30 mouse cellular contexts compared by ENCODE assay signal in genomic region chr15:85795516-85795915, GRCm38 (mm10). TPM values are rescaled to one million over a fixed set of nuclear protein-coding genes. Genes with fewer than 3 reads are reported as not detected.
"Had no signal": no experiment of that assay in that cellular context is flagged by ENCODE, and none has a peak within 500 bp of the region (broad histone marks: within the 10 kb centered on the region; RNA-seq: fewer than 3 reads in every experiment).

No protein-coding gene starts in this region.

- H3K4me3 ChIP-seq: embryonic facial prominence, embryonic 10.5 days; embryonic facial prominence, embryonic 12.5 days; embryonic facial prominence, embryonic 13.5 days; embryonic facial prominence, embryonic 15.5 days; erythroblast, embryonic 14.5 days; forebrain, embryonic 10.5 days; forebrain, embryonic 12.5 days; forebrain, embryonic 13.5 days; forebrain, embryonic 15.5 days; gastrocnemius, adult 2 months; heart, adult 2 months; heart, embryonic 10.5 days had no signal

- H3K4me1 ChIP-seq: embryonic facial prominence, embryonic 10.5 days; embryonic facial prominence, embryonic 12.5 days; embryonic facial prominence, embryonic 13.5 days; embryonic facial prominence, embryonic 15.5 days; forebrain, embryonic 10.5 days; forebrain, embryonic 12.5 days; forebrain, embryonic 13.5 days; forebrain, embryonic 15.5 days; heart, embryonic 10.5 days had no signal

- H3K9me3 ChIP-seq: embryonic facial prominence, embryonic 10.5 days; embryonic facial prominence, embryonic 12.5 days; embryonic facial prominence, embryonic 13.5 days; embryonic facial prominence, embryonic 15.5 days; forebrain, embryonic 10.5 days; forebrain, embryonic 12.5 days; forebrain, embryonic 13.5 days; forebrain, embryonic 15.5 days; heart, embryonic 10.5 days had no signal

- ATAC-seq: forebrain, embryonic 13.5 days; forebrain, embryonic 14.5 days; forebrain, embryonic 15.5 days; forebrain, embryonic 16.5 days; forebrain, postnatal 0 days had no signal

- H3K27me3 ChIP-seq: embryonic facial prominence, embryonic 12.5 days; embryonic facial prominence, embryonic 13.5 days; embryonic facial prominence, embryonic 15.5 days; forebrain, embryonic 12.5 days; forebrain, embryonic 13.5 days; forebrain, embryonic 15.5 days had no signal

- H3K4me2 ChIP-seq: embryonic facial prominence, embryonic 12.5 days; embryonic facial prominence, embryonic 13.5 days; embryonic facial prominence, embryonic 15.5 days; forebrain, embryonic 12.5 days; forebrain, embryonic 13.5 days; forebrain, embryonic 15.5 days; heart, embryonic 11.5 days had no signal

- H3K36me3 ChIP-seq: embryonic facial prominence, embryonic 10.5 days; embryonic facial prominence, embryonic 12.5 days; embryonic facial prominence, embryonic 13.5 days; embryonic facial prominence, embryonic 15.5 days; forebrain, embryonic 10.5 days; forebrain, embryonic 12.5 days; forebrain, embryonic 15.5 days; heart, embryonic 10.5 days had no signal

- H3K27ac ChIP-seq: embryonic facial prominence, embryonic 10.5 days; embryonic facial prominence, embryonic 12.5 days; embryonic facial prominence, embryonic 13.5 days; embryonic facial prominence, embryonic 15.5 days; forebrain, embryonic 10.5 days; forebrain, embryonic 12.5 days; forebrain, embryonic 13.5 days; forebrain, embryonic 15.5 days; gastrocnemius, adult 2 months; heart, adult 2 months; heart, embryonic 10.5 days had no signal

- H3K9ac ChIP-seq: embryonic facial prominence, embryonic 12.5 days; embryonic facial prominence, embryonic 13.5 days; embryonic facial prominence, embryonic 15.5 days; forebrain, embryonic 12.5 days; forebrain, embryonic 13.5 days; forebrain, embryonic 15.5 days; forebrain, postnatal 0 days had no signal

- DNase-seq: cerebellum, adult 9-11 months; cerebellum, postnatal 10 days; cerebellum, postnatal 14 days; cerebellum, postnatal 25 days; cerebellum, postnatal 36 days; embryo, embryonic 11 days; forebrain, postnatal 0 days; gastrocnemius, adult 2 months; gastrocnemius, postnatal 10 days; gastrocnemius, postnatal 14 days; gastrocnemius, postnatal 25 days; gastrocnemius, postnatal 36 days; heart, adult 11 months; heart, adult 18-20 months; heart, adult 2 months had no signal

RNA-seq across cellular contexts. Expression of gene Pkdrej, which starts 26.0 kb away (rescaled TPM):
- total RNA-seq: granulocyte monocyte progenitor cell, adult 5-6 weeks had no signal
- polyA plus RNA-seq: erythroblast, embryonic 14.5 days; forebrain, embryonic 11.5 days; forebrain, embryonic 13.5 days had no signal
